Mouse (Mus musculus) neural tube, embryonic 15.5 days (tissue): ENCODE results near the gene Grwd1. TPM values are rescaled to one million over a fixed set of nuclear protein-coding genes. Genes with fewer than 3 reads are reported as not detected.

ENCODE experiments used
- ATAC-seq: fragments of 200-750 bp; cut with Nextera tagmentation; 2 replicates; pipeline ENCODE4 v1.8.0; 2017; ENCODE audit warnings: mild to moderate bottlenecking, moderate TSS enrichment, moderate library complexity; ENCODE audit not compliant: low FRiP score
- H3K27ac ChIP-seq: fragments of 300-500 bp; sonication (generic); replicated peaks from 2 replicates; pipeline ENCODE4 v1.5.1; 2015; ENCODE audit warnings: mild to moderate bottlenecking, inconsistent platforms
- H3K27me3 ChIP-seq: fragments of 300-500 bp; sonication (generic); replicated peaks from 2 replicates; pipeline ENCODE4 v1.6.1; 2015; ENCODE audit warnings: inconsistent platforms
- H3K36me3 ChIP-seq: fragments of 300-500 bp; sonication (generic); 2 replicates; pipeline ENCODE4 v1.6.1; 2015; ENCODE audit warnings: inconsistent platforms
- H3K4me1 ChIP-seq: fragments of 300-500 bp; sonication (generic); 2 replicates; pipeline ENCODE4 v1.6.1; 2015; ENCODE audit warnings: inconsistent platforms
- H3K4me2 ChIP-seq: fragments of 300-500 bp; sonication (generic); 2 replicates; pipeline ENCODE4 v1.6.1; 2015; ENCODE audit warnings: inconsistent platforms, mild to moderate bottlenecking, moderate library complexity
- H3K4me3 ChIP-seq: fragments of 300-500 bp; sonication (generic); replicated peaks from 2 replicates; pipeline ENCODE4 v1.5.1; 2015; ENCODE audit warnings: mild to moderate bottlenecking, inconsistent platforms
- H3K9ac ChIP-seq: fragments of 300-500 bp; sonication (generic); replicated peaks from 2 replicates; pipeline ENCODE4 v1.6.1; 2015; ENCODE audit warnings: mild to moderate bottlenecking, inconsistent platforms
- H3K9me3 ChIP-seq: fragments of 300-500 bp; sonication (generic); replicated peaks from 2 replicates; pipeline ENCODE4 v1.6.1; 2016; ENCODE audit warnings: inconsistent platforms
- WGBS: fragments of 180-500 bp; shearing (Covaris S2); methylation state at CpG from one replicate; pipeline ENCODE4 v1.1.7; 2015; ENCODE audit warnings: mixed read lengths; 5-methylcytosine and 5-hydroxymethylcytosine counted together
- polyA plus RNA-seq: library from polyadenylated mRNA; unstranded; fragments of >200 nt; fragmentation: Nextera tagmentation; extraction: Ambion mirVana; gene quantifications from 2 replicates; pipeline ENCODE4 v1.2.1, GENCODE M21; 2015

Gene Grwd1
- polyA plus RNA-seq, 1 experiment from 2014 or later, result 40.7 TPM

DNA sequence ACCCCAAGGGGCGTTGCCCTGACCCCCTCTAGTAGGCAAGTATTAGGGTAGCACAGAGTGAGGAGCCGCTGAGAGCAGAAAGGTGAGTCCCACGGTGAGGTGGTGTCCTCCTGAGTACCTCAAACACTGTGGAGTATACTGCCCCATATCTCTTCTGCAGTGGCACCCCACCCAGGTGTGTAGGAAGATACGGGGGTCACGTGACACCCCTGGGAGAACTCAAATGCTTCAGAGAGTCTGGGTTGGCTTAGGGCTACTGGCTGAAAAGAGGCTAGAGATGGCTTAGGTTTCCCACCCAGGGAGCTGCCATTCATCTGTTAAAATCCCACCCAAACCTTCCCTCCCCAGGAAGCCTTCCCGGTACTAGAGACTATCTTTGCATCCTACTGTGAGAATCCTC, 33.8 kb downstream of the Grwd1 start:
- Histone ChIP-seq H3K9me3 (no peaks in the 10 kb centered on the region), H3K4me1 (peaks cover 31% of the 10 kb centered on the region), H3K27ac (no peak overlapping the region), H3K27me3 (peaks cover 8% of the 10 kb centered on the region), H3K4me2 (peak overlapping the region; percentile 54), H3K9ac (0 out of 2 replicates have a peak overlapping the region, but pooled peaks have one; percentile 31), H3K36me3 (peaks cover 64% of the 10 kb centered on the region), H3K4me3 (no peak overlapping the region)
- WGBS, result 47% methylated on average over 6 of the region's 6 CpGs
- no peak for ATAC-seq

DNA sequence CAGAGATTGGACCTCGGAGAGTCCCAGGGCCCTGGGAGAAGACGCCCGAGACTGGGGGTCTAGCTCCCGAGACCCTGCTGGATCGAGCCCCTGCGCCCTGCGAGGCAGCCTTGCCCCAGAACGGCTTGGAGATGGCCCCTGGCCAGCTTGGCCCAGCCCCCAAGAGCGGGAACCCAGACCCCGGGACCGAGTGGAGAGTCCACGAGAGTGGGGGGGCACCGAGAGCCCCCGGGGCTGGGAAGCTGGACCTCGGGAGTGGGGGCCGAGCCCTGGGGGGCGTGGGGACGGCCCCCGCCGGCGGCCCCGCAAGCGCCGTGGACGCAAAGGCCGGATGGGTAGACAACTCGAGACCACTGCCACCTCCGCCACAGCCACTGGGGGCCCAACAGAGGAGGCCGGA, 35.8 kb downstream of the Grwd1 start:
- Histone ChIP-seq H3K27ac (no peak overlapping the region), H3K9ac (no peak overlapping the region), H3K9me3 (no peaks in the 10 kb centered on the region), H3K4me2 (no peak overlapping the region), H3K27me3 (peaks cover 8% of the 10 kb centered on the region), H3K4me1 (peaks cover 27% of the 10 kb centered on the region), H3K4me3 (no peak overlapping the region), H3K36me3 (peaks cover 69% of the 10 kb centered on the region)
- ATAC-seq, result no peak
- WGBS, result 94% methylated on average over 29 of the region's 29 CpGs

GRCm38 (mm10) chr7:45793969-45794585, 36.7 kb downstream of the Grwd1 start:
- H3K4me1 ChIP-seq, result peaks cover 27% of the 10 kb centered on the region
- peaks cover 8% of the 10 kb centered on the region for H3K27me3 ChIP-seq
- peaks cover 75% of the 10 kb centered on the region for H3K36me3 ChIP-seq
- H3K9me3 ChIP-seq, result no peaks in the 10 kb centered on the region
- no peak overlapping the region for H3K27ac ChIP-seq
- no peak overlapping the region for H3K9ac ChIP-seq
- H3K4me3 ChIP-seq, result no peak overlapping the region
- WGBS, result 92% methylated on average over 38 of the region's 44 CpGs
- no peak for ATAC-seq
- H3K4me2 ChIP-seq, result no peak overlapping the region

- H3K4me2 ChIP-seq, result no peak overlapping the region
- H3K27ac ChIP-seq, result no peak overlapping the region
- ATAC-seq, result no peak
- peaks cover 22% of the 10 kb centered on the region for H3K4me1 ChIP-seq
- H3K4me3 ChIP-seq, result no peak overlapping the region
- 85% methylated on average over 24 of the region's 24 CpGs for WGBS
- peaks cover 8% of the 10 kb centered on the region for H3K27me3 ChIP-seq
- H3K9me3 ChIP-seq, result no peaks in the 10 kb centered on the region
- peaks cover 83% of the 10 kb centered on the region for H3K36me3 ChIP-seq
- H3K9ac ChIP-seq, result no peak overlapping the region
These were observed 37.5 kb downstream of the Grwd1 start for GRCm38 (mm10) chr7:45793240-45793639.

DNA sequence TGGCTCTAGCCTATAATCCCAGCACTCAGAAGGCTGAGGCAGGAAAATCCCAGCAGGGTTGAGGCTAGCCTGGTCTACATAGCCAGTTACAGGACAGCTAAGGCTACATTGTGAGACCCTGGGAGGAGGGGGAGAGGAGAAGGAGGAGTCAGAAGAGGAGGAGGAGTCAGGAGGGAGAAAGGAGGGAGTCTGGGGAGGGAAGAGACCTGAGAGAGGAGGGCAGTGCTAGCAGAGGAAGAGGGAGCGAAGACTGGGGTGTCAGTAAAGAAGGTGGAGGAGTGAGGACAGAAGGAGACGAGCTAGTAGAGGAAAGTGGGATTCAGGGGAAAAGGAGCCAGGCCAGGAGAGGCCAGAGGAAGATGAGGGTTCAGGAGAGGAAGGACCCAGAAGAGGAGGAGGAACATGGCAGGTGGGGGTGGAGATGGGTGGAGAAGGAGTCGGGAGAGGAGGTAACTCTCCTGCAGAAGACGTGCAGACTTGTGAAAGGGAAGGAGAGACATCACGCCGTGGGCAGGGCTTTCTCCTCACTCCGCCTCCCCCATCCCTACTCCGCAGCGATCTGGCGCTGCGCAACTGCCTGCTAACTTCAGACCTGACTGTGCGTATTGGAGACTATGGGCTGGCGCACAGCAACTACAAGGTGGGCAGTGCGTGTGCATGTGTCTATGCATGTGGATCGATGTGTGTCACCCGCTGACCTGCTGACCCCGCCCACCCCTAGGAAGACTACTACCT, 38.8 kb downstream of the Grwd1 start:
- no peak for ATAC-seq
- Histone ChIP-seq H3K36me3 (peaks cover 93% of the 10 kb centered on the region), H3K27ac (no peak overlapping the region), H3K4me2 (no peak overlapping the region), H3K4me3 (no peak overlapping the region), H3K9me3 (no peaks in the 10 kb centered on the region), H3K9ac (no peak overlapping the region), H3K27me3 (peaks cover 8% of the 10 kb centered on the region), H3K4me1 (peaks cover 21% of the 10 kb centered on the region)
- WGBS, result 74% methylated on average over 17 of the region's 17 CpGs

- Histone ChIP-seq H3K27me3 (peaks cover 8% of the 10 kb centered on the region; the same call in 1 of the 2 replicates), H3K9me3 (no peaks in the 10 kb centered on the region), H3K27ac (no peak overlapping the region), H3K4me3 (no peak overlapping the region), H3K4me1 (peaks cover 29% of the 10 kb centered on the region), H3K9ac (no peak overlapping the region), H3K36me3 (peaks cover 83% of the 10 kb centered on the region), H3K4me2 (no peak overlapping the region)
- no peak for ATAC-seq
- 82% methylated on average over 6 of the region's 6 CpGs for WGBS
These were observed 40.0 kb downstream of the Grwd1 start for GRCm38 (mm10) chr7:45790721-45791120.

- H3K27me3 ChIP-seq, result no peaks in the 10 kb centered on the region
- H3K9ac ChIP-seq, result no peak overlapping the region
- H3K27ac ChIP-seq, result no peak overlapping the region
- H3K9me3 ChIP-seq, result no peaks in the 10 kb centered on the region
- ATAC-seq, result no peak
- H3K36me3 ChIP-seq, result peaks cover 52% of the 10 kb centered on the region
- H3K4me1 ChIP-seq, result peaks cover 40% of the 10 kb centered on the region
- WGBS, result 86% methylated on average over 22 of the region's 22 CpGs
- H3K4me2 ChIP-seq, result peak overlapping the region; percentile 90
- peak overlapping the region; percentile 72; the same call in 1 of the 2 replicates for H3K4me3 ChIP-seq
These were observed 43.1 kb downstream of the Grwd1 start for GRCm38 (mm10) chr7:45787642-45788041.

DNA sequence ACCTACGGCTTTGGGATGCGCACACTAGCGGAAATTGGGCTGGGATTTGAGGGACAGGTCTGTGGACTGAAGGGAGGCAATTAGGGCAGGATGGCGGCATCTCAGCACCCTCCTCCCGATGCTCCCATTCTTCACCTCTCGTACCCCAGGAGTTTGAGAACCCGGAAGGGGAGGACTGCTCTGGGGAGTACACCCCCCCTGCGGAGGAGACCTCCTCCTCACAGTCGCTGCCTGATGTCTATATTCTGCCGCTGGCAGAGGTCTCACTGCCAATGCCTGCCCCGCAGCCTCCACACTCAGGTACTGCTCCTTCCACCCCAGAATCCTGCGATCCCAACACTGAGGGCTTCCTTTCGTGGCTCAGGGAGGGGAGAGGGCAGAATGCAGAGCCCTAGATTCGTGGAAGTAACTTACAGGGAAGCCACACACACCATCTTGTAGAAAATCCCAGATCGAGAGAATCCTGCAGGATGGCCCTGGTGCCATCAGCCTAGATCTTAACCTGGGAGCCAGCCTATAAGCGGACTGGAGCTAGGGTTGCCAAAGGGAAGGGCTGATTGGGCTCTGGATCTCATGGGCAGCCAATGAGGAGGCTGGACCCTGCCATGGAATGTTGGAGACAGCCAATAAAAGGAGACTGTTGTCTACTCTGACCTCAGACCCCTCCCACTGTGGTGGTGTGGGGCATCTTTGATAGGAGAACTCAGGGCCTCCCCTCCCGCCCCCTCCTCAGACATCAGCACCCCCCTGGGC, 43.9 kb downstream of the Grwd1 start:
- peak; percentile 28; the same call in 1 of the 2 replicates for ATAC-seq
- peak overlapping the region; percentile 72 for H3K4me3 ChIP-seq
- no peaks in the 10 kb centered on the region for H3K9me3 ChIP-seq
- H3K27me3 ChIP-seq, result 0 out of 2 replicates have a peak, but pooled peaks cover 3% of the 10 kb centered on the region
- H3K36me3 ChIP-seq, result peaks cover 44% of the 10 kb centered on the region
- peak overlapping the region; percentile 90 for H3K4me2 ChIP-seq
- peak overlapping the region; percentile 99 for H3K27ac ChIP-seq
- peaks cover 40% of the 10 kb centered on the region for H3K4me1 ChIP-seq
- WGBS, result 6% methylated on average over 17 of the region's 17 CpGs
- peak overlapping the region; percentile 92 for H3K9ac ChIP-seq

GRCm38 (mm10) chr7:45786136-45786578, 44.6 kb downstream of the Grwd1 start:
- peak; percentile 25 for ATAC-seq
- Histone ChIP-seq H3K9ac (peak overlapping the region; percentile 92), H3K27ac (peak overlapping the region; percentile 99), H3K4me3 (peak overlapping the region; percentile 72), H3K36me3 (peaks cover 40% of the 10 kb centered on the region), H3K9me3 (no peaks in the 10 kb centered on the region), H3K27me3 (0 out of 2 replicates have a peak, but pooled peaks cover 3% of the 10 kb centered on the region), H3K4me2 (peak overlapping the region; percentile 90), H3K4me1 (peaks cover 40% of the 10 kb centered on the region)
- WGBS, result 1% methylated on average over 14 of the region's 14 CpGs

- Histone ChIP-seq H3K27me3 (0 out of 2 replicates have a peak, but pooled peaks cover 3% of the 10 kb centered on the region), H3K9me3 (no peaks in the 10 kb centered on the region), H3K4me3 (peak overlapping the region; percentile 72), H3K9ac (peak overlapping the region; percentile 92), H3K36me3 (peaks cover 34% of the 10 kb centered on the region), H3K4me1 (peaks cover 37% of the 10 kb centered on the region), H3K4me2 (peak overlapping the region; percentile 90), H3K27ac (peak overlapping the region; percentile 99)
- WGBS, result 1% methylated on average over 40 of the region's 42 CpGs
- peak; percentile 33 for ATAC-seq
These were observed 45.2 kb downstream of the Grwd1 start for GRCm38 (mm10) chr7:45785388-45786135.
